Mouse (Mus musculus) ovary, postnatal 10 days (tissue): ENCODE results near the gene Timeless.

ENCODE experiments used
- DNase-seq: peaks from one replicate; pipeline ENCODE4 v3.0.0; 2022; ENCODE audit warnings: low spot score

The Timeless gene

DNA sequence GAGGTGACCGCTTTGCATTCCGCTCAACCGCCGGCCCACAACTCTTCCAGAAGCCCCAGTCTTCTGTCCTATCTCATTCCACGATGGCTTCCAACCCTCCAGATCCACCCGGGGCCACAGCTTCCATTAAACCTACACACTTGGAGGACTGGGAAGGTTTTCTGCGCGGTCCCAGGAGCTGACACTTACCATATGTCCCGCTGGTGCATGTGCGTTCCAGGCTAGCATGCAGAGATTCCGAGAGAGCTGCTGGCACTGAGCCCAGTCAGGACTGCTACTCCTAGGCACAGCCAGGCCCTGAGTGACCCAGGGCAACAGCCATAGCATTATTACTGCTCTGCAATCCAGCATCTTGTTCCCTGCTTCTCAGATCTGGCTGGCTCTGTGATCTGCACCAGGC lies 65.8 kb downstream of the Timeless start:
- no peak for DNase-seq

- DNase-seq = no peak
These were observed 66.4 kb downstream of the Timeless start for GRCm38 (mm10) chr10:128298243-128298642.

GRCm38 (mm10) chr10:128298702-128299171 lies 66.9 kb downstream of the Timeless start, which contains the start of gene Il23a:
Gene Il23a (minus strand): TSS chr10:128298752.
- no peak for DNase-seq

DNA sequence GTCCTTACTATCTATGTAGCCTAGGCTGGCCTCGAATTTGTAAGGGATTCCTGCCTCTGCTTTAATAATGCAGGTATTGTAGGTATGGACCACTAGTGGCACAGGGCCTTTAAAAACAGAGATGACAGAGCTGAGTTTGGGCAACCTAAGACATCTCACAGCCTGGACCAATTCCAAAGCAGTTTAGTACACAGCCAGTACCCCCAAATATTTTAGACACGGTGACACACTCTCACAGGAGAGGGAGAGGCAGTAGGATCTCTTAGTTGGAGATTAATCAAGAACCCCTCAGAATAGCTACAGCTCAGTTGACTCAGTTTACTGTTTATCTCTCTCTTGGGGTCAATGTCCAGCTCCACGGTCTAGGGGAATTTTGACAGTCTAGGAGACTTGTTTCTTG lies 70.5 kb downstream of the Timeless start:
- DNase-seq = no peak
